Mouse (Mus musculus): ENCODE measurements around the gene Arid2.
"Not testable (repeated sequence)": the region's sequence is repeated elsewhere in the genome, so short reads cannot be mapped to it uniquely, and the experiment has no call there.

DNA sequence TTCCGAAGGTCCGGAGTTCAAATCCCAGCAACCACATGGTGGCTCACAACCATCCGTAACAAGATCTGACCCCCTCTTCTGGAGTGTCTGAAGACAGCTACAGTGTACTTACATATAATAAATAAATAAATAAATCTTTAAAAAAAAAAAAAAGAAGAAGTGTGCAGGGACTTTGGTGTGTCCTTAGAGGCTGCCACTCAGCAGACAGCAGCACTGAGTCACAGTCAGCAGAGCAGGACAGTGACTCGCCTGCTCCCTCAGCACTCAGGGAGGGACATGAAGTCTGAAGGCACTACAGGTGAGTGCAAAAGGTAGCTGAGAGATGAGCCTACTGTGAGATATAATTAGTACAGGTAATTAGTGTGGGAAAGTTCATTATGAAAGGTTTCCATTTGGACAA lies 41.4 kb downstream of the Arid2 start:
- TF ChIP-seq CTCF (IDR thresholded peaks at IDR 0.05); EP300 (IDR thresholded peaks at IDR 0.05; ENCODE audit: insufficient read depth, low read depth, low read length); POLR2A (IDR thresholded peaks at IDR 0.05; ENCODE audit: insufficient read depth, low read depth, low read length): not testable (repeated sequence)

Data from heart, adult 2 months (tissue).